Mouse (Mus musculus) naive thymus-derived CD4-positive, alpha-beta T cell, adult 2 months (primary cell): Measurements from ENCODE around the gene Larp4.

Experiments used
- DNase-seq: peaks from one replicate; pipeline ENCODE4 v3.0.0-alpha.2; 2011; ENCODE audit warnings: low read depth

Gene Larp4

DNA sequence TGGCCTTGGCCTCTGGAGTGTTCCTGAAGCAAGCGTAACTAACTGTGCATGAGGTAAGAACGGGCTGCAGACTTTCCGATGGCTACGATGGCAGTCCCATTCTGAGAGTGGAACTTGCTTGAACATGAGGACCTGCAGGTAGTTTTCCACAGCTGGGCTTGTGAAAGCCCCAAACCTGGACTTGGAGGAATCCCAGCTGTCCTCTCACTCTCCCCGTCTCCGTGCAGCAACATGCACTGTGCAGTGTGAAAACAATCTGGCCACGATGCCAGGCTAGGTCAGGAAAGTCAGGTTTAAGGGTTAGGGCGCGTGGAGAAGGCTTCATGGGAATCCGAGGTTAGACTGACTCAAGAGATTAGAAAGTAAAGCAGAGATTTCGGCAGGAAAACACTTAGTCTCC is 89.0 kb downstream of the Larp4 start:
- DNase-seq, result no peak

DNA sequence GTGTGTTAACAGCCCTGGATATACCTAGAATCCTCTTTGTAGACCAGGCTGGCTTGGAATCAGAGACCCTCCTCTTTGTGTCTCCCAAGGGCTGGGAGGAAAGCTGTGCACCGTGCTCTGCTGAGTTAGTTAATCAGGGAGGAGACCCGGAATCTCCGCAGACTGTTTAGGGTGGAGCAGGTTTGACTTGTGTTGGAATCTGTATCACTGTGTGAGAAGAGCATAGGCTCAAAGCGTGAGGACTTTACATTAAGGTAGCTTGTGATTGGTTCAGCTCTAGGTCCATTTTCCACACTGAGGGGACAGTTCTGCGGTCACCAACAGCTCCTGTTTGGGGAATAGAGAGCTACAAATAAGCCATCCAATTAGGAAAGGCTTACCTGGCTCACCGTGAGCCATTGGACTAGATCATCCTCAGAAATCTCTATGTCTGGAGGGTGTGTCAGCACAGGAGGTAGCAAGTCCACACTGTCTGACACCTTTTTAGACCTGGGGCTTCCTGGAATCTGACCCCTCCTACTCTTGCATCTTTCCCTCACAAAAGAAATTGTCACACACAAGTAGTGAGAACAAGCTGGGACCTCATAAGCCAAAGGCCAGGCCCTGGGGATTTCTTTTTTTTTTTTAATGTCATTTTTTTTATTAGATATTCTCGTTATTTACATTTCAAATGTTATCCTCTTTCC is 89.9 kb downstream of the Larp4 start:
- DNase-seq, result no peak

DNA sequence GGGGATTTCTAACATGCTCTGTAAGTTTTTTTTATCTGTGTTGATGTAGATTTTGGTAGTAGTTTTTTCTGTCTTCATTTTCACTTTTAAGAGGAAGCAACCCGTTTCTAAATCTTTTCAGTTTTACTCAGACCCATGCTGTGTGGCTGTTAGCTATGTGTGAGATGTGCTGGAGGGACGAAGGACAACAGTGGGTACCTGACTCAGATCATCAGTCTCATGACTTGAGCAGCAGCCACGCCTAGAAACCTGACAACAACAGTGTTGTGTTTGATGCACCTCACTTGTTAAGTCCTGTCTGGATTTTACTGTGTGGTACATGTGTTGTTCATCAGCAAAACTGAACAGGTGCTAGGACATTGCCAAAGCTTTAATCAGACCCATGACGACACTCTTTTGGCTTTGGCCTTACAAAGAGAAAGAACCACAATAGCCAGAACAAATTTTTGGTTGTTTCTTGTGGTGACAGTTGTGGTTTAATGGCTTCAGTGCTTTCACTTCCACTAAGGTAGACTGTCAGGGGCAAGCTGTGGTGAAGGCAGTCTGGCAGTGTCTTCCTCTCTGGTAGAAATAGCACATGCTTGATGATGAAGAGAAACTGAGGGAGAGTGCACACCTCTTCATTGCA is 90.8 kb downstream of the Larp4 start:
- peak; percentile 72 for DNase-seq

DNA sequence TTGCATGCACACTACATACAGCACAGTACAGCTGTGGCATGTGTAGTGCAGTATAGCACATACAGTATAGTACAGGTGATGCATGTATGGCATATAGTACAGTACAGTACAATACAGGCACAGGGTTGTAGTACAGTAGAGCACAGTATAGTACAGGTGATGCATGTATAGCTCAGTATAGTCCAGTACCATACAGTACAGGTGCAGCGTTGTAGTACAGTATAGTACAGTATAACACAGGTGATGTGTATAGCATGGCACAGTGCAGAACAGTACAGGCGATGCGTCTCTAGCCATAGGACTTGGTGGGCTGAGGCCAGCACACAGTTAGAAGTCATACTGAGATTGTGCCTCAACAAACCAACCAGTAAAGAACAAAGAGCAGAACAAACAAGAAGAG is 91.5 kb downstream of the Larp4 start:
- no peak for DNase-seq

DNA sequence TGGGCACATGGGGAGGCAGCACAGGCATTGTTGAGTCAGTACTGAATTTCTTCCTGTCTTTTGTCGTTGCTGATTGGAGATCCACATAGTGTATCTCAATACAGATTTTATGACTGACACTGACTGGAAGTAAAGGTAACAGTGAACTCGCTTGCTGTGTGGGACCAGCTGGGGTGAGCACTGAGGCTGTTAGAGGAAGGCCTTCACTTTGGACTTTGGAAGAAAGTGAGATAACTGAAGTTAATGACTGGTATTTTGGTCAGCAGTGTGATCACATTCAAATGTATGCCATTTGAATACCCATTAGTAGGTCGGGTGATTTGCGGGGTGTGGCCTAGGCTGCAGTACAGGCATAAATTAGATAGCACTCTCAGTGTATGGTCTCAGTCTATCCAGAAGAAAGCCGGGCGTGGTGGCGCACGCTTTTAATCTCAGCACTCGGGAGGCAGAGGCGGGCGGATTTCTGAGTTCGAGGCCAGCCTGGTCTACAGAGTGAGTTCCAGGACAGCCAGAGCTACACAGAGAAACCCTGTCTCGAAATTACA is 93.4 kb downstream of the Larp4 start:
- DNase-seq, result no peak
